Mouse (Mus musculus) left cerebral cortex, adult 18-20 months (tissue): Measurements from ENCODE around the gene Atp5s. TPM values are rescaled to one million over a fixed set of nuclear protein-coding genes. Genes with fewer than 3 reads are reported as not detected.

ENCODE experiments used
- DNase-seq, 2 experiments: peaks; one replicate each; pipeline ENCODE4 v3.0.0; 2021 to 2022; ENCODE audit warnings: low spot score in 2 of 2, mixed read lengths in 1 of 2
- total RNA-seq, 2 experiments: library from RNA; stranded (reverse); gene quantifications; 2 replicates each; pipeline ENCODE4 v1.2.3; 2021

The Atp5s gene
- total RNA-seq, 2 experiments from 2014 or later, result 32.7 to 32.8 TPM

GRCm38 (mm10) chr12:69730306-69730705 lies 5.6 kb downstream of the Atp5s start:
- no peak for DNase-seq

- no peak for DNase-seq
These were observed 7.5 kb downstream of the Atp5s start for GRCm38 (mm10) chr12:69732221-69732620.

GRCm38 (mm10) chr12:69733518-69733917 lies 8.8 kb downstream of the Atp5s start:
- DNase-seq, result no peak

GRCm38 (mm10) chr12:69733923-69734322 lies 9.2 kb downstream of the Atp5s start:
- DNase-seq, result no peak

- no peak for DNase-seq
These were observed 17.2 kb downstream of the Atp5s start for GRCm38 (mm10) chr12:69741965-69742364.

- DNase-seq, result no peak
These were observed 19.4 kb downstream of the Atp5s start for GRCm38 (mm10) chr12:69744138-69744537.

- no peak for DNase-seq
These were observed 27.2 kb downstream of the Atp5s start for GRCm38 (mm10) chr12:69751864-69752341.

- DNase-seq, result no peak
These were observed 29.2 kb downstream of the Atp5s start for GRCm38 (mm10) chr12:69753936-69754335.

- DNase-seq, result no peak
These were observed 31.3 kb downstream of the Atp5s start for GRCm38 (mm10) chr12:69756015-69756414.

GRCm38 (mm10) chr12:69757418-69758141 lies 32.8 kb downstream of the Atp5s start:
- peak; percentile 47 to 56 for DNase-seq

- DNase-seq, result no peak
These were observed 33.8 kb downstream of the Atp5s start for GRCm38 (mm10) chr12:69758221-69759185.

- no peak for DNase-seq
These were observed 34.6 kb downstream of the Atp5s start for GRCm38 (mm10) chr12:69759267-69759885.

GRCm38 (mm10) chr12:69760014-69760413 lies 35.3 kb downstream of the Atp5s start:
- DNase-seq, result no peak

- no peak for DNase-seq
These were observed 36.1 kb downstream of the Atp5s start for GRCm38 (mm10) chr12:69760743-69761406.

GRCm38 (mm10) chr12:69761603-69762002 lies 36.9 kb downstream of the Atp5s start:
- DNase-seq, result no peak

- no peak for DNase-seq
These were observed 40.8 kb downstream of the Atp5s start for GRCm38 (mm10) chr12:69765543-69765942.

- DNase-seq, result no peak
These were observed 41.6 kb downstream of the Atp5s start for GRCm38 (mm10) chr12:69766185-69766904.

- no peak for DNase-seq
These were observed 42.9 kb downstream of the Atp5s start for GRCm38 (mm10) chr12:69767476-69768258.

GRCm38 (mm10) chr12:69768841-69769240 lies 44.1 kb downstream of the Atp5s start:
- DNase-seq, result no peak
